Mouse (Mus musculus): ENCODE data around the gene Cntnap1. TPM values are rescaled to one million over a fixed set of nuclear protein-coding genes. Genes with fewer than 3 reads are reported as not detected.

Cntnap1 gene
- total RNA-seq, 2 experiments from 2014 or later = 0.36 to 0.41 TPM

GRCm38 (mm10) chr11:101235429-101235828 is 65.1 kb downstream of the Cntnap1 start:
- ATAC-seq (replicated peaks; ENCODE audit: poor library complexity, severe bottlenecking) = no peak

GRCm38 (mm10) chr11:101236782-101237181 is 66.5 kb downstream of the Cntnap1 start:
- ATAC-seq (replicated peaks; ENCODE audit: poor library complexity, severe bottlenecking) = no peak

GRCm38 (mm10) chr11:101238071-101238647 is 67.8 kb downstream of the Cntnap1 start:
- no peak for ATAC-seq (replicated peaks; ENCODE audit: poor library complexity, severe bottlenecking)

Other genes starting within 250 kb of the Cntnap1 start
- 51.6 and 54.7 TPM in 2 replicates for gene Stat3, start 231.0 kb upstream of the Cntnap1 start, total RNA-seq (2014; fragmentation: Nextera tagmentation)
- gene Stat3, start 231.0 kb upstream of the Cntnap1 start, total RNA-seq (2017) = 52.1 and 80.7 TPM in 2 replicates
- gene Cavin1, start 199.6 kb upstream of the Cntnap1 start, total RNA-seq (2014; fragmentation: Nextera tagmentation) = 1.1 and 1.5 TPM in 2 replicates
- 0.93 and 1.6 TPM in 2 replicates for gene Cavin1, start 199.6 kb upstream of the Cntnap1 start, total RNA-seq (2017)
- gene Atp6v0a1, start 161.1 kb upstream of the Cntnap1 start, total RNA-seq (2014; fragmentation: Nextera tagmentation) = 42.7 and 66.2 TPM in 2 replicates
- 16.8 and 17.9 TPM in 2 replicates for gene Atp6v0a1, start 161.1 kb upstream of the Cntnap1 start, total RNA-seq (2017)
- 9.3 and 15.7 TPM in 2 replicates for gene Naglu, start 100.5 kb upstream of the Cntnap1 start, total RNA-seq (2014; fragmentation: Nextera tagmentation)
- gene Naglu, start 100.5 kb upstream of the Cntnap1 start, total RNA-seq (2017) = 12.7 and 13.7 TPM in 2 replicates
- gene Hsd17b1, start 92.1 kb upstream of the Cntnap1 start, total RNA-seq (2014; fragmentation: Nextera tagmentation) = 1.5 and 12.9 TPM in 2 replicates
- 7.4 and 8.2 TPM in 2 replicates for gene Hsd17b1, start 92.1 kb upstream of the Cntnap1 start, total RNA-seq (2017)
- gene Coasy, start 88.0 kb upstream of the Cntnap1 start, total RNA-seq (2014; fragmentation: Nextera tagmentation) = 26.8 and 35.8 TPM in 2 replicates
- gene Coasy, start 88.0 kb upstream of the Cntnap1 start, total RNA-seq (2017) = 30.5 and 32.2 TPM in 2 replicates
- 76.1 and 81.6 TPM in 2 replicates for gene Mlx, start 83.2 kb upstream of the Cntnap1 start, total RNA-seq (2014; fragmentation: Nextera tagmentation)
- gene Mlx, start 83.2 kb upstream of the Cntnap1 start, total RNA-seq (2017) = 68.2 and 82.4 TPM in 2 replicates
- 51.8 and 62.8 TPM in 2 replicates for gene Psmc3ip, start 75.1 kb upstream of the Cntnap1 start, total RNA-seq (2014; fragmentation: Nextera tagmentation)
- gene Psmc3ip, start 75.1 kb upstream of the Cntnap1 start, total RNA-seq (2017) = 42.9 and 63.5 TPM in 2 replicates
- gene Retreg3, start 50.6 kb upstream of the Cntnap1 start, total RNA-seq (2014; fragmentation: Nextera tagmentation) = 12.3 and 15.7 TPM in 2 replicates
- 20.0 and 27.4 TPM in 2 replicates for gene Retreg3, start 50.6 kb upstream of the Cntnap1 start, total RNA-seq (2017)
- 27.6 and 53.4 TPM in 2 replicates for gene Tubg1, start 50.6 kb upstream of the Cntnap1 start, total RNA-seq (2014; fragmentation: Nextera tagmentation)
- gene Tubg1, start 50.6 kb upstream of the Cntnap1 start, total RNA-seq (2017) = 25.8 and 43.7 TPM in 2 replicates
- gene Tubg2, start 14.6 kb upstream of the Cntnap1 start, total RNA-seq (2014; fragmentation: Nextera tagmentation) = not detected in 2 replicates
- not detected in 2 replicates for gene Tubg2, start 14.6 kb upstream of the Cntnap1 start, total RNA-seq (2017)
- 1.4 TPM in 1 of 2 replicates, not detected in the other for gene Plekhh3, start 828 bp downstream of the Cntnap1 start, total RNA-seq (2014; fragmentation: Nextera tagmentation)
- 0.47 TPM in 1 of 2 replicates, not detected in the other for gene Plekhh3, start 828 bp downstream of the Cntnap1 start, total RNA-seq (2017)
- not detected in 2 replicates for gene Ccr10, start 4.9 kb downstream of the Cntnap1 start, total RNA-seq (2014; fragmentation: Nextera tagmentation)
- 0.09 TPM in 1 of 2 replicates, not detected in the other for gene Ccr10, start 4.9 kb downstream of the Cntnap1 start, total RNA-seq (2017)
- gene Ezh1, start 55.9 kb downstream of the Cntnap1 start, total RNA-seq (2014; fragmentation: Nextera tagmentation) = 15.2 and 31.0 TPM in 2 replicates
- gene Ezh1, start 55.9 kb downstream of the Cntnap1 start, total RNA-seq (2017) = 13.6 and 17.7 TPM in 2 replicates
- gene Ramp2, start 75.5 kb downstream of the Cntnap1 start, total RNA-seq (2014; fragmentation: Nextera tagmentation) = not detected in 2 replicates
- gene Ramp2, start 75.5 kb downstream of the Cntnap1 start, total RNA-seq (2017) = 0.98 and 1.4 TPM in 2 replicates
- gene Vps25, start 83.2 kb downstream of the Cntnap1 start, total RNA-seq (2014; fragmentation: Nextera tagmentation) = 176 and 203 TPM in 2 replicates
- gene Vps25, start 83.2 kb downstream of the Cntnap1 start, total RNA-seq (2017) = 76.7 and 80.4 TPM in 2 replicates
- gene Wnk4, start 90.0 kb downstream of the Cntnap1 start, total RNA-seq (2014; fragmentation: Nextera tagmentation) = not detected in 2 replicates
- gene Wnk4, start 90.0 kb downstream of the Cntnap1 start, total RNA-seq (2017) = 2.6 TPM in 1 of 2 replicates, not detected in the other
- not detected in 2 replicates for gene Cntd1, start 108.5 kb downstream of the Cntnap1 start, total RNA-seq (2014; fragmentation: Nextera tagmentation)
- gene Cntd1, start 108.5 kb downstream of the Cntnap1 start, total RNA-seq (2017) = 0.72 and 3.3 TPM in 2 replicates
- gene Coa3, start 108.6 kb downstream of the Cntnap1 start, total RNA-seq (2014; fragmentation: Nextera tagmentation) = 53.2 and 61.3 TPM in 2 replicates
- 32.3 and 35.5 TPM in 2 replicates for gene Coa3, start 108.6 kb downstream of the Cntnap1 start, total RNA-seq (2017)
- gene Becn1, start 131.8 kb downstream of the Cntnap1 start, total RNA-seq (2014; fragmentation: Nextera tagmentation) = 58.4 and 81.1 TPM in 2 replicates
- 177 and 214 TPM in 2 replicates for gene Becn1, start 131.8 kb downstream of the Cntnap1 start, total RNA-seq (2017)
- 163 and 205 TPM in 2 replicates for gene Psme3, start 145.7 kb downstream of the Cntnap1 start, total RNA-seq (2014; fragmentation: Nextera tagmentation)
- gene Psme3, start 145.7 kb downstream of the Cntnap1 start, total RNA-seq (2017) = 121 and 138 TPM in 2 replicates
- gene Aoc2, start 154.5 kb downstream of the Cntnap1 start, total RNA-seq (2014; fragmentation: Nextera tagmentation) = 2.8 and 3.7 TPM in 2 replicates
- gene Aoc2, start 154.5 kb downstream of the Cntnap1 start, total RNA-seq (2017) = 1.8 and 2.0 TPM in 2 replicates
- not detected in 2 replicates for gene Aoc3, start 160.1 kb downstream of the Cntnap1 start, total RNA-seq (2014; fragmentation: Nextera tagmentation)
- gene Aoc3, start 160.1 kb downstream of the Cntnap1 start, total RNA-seq (2017) = not detected in 2 replicates
- not detected in 2 replicates for gene G6pc, start 197.0 kb downstream of the Cntnap1 start, total RNA-seq (2014; fragmentation: Nextera tagmentation)
- not detected in 2 replicates for gene G6pc, start 197.0 kb downstream of the Cntnap1 start, total RNA-seq (2017)
- gene Aarsd1, start 247.1 kb downstream of the Cntnap1 start, total RNA-seq (2014; fragmentation: Nextera tagmentation) = 59.3 and 82.3 TPM in 2 replicates
- 63.1 and 74.5 TPM in 2 replicates for gene Aarsd1, start 247.1 kb downstream of the Cntnap1 start, total RNA-seq (2017)